Mouse (Mus musculus) bone marrow macrophage, adult 2 months (primary cell): ENCODE results near the gene Amotl1. TPM values are rescaled to one million over a fixed set of nuclear protein-coding genes. Genes with fewer than 3 reads are reported as not detected.
A peak's percentile ranks its signal among the peaks of the same experiment; 100 is the strongest.

Experiments used
- H3K27ac ChIP-seq: 2 replicates; pipeline ENCODE4 v1.5.1; 2012; ENCODE audit warnings: low read depth, low read length; ENCODE audit not compliant: insufficient read depth
- H3K4me1 ChIP-seq: 2 replicates; pipeline ENCODE4 v1.6.1; 2012; ENCODE audit warnings: low read length; ENCODE audit not compliant: control insufficient read depth, insufficient read depth
- H3K4me3 ChIP-seq: 2 replicates; pipeline ENCODE4 v1.5.1; 2012; ENCODE audit warnings: mild to moderate bottlenecking, low read length, moderate library complexity; ENCODE audit not compliant: insufficient read depth
- CTCF ChIP-seq: IDR thresholded peaks from 2 replicates; pipeline ENCODE4 v1.5.1; 2012; ENCODE audit warnings: low read depth, mild to moderate bottlenecking, low read length, moderate library complexity
- POLR2A ChIP-seq: IDR thresholded peaks from 2 replicates; pipeline ENCODE4 v1.6.1; 2012; ENCODE audit warnings: mild to moderate bottlenecking, low read depth, low read length, borderline replicate concordance
- polyA plus RNA-seq: library from polyadenylated mRNA; stranded (reverse); fragments of >200 nt; gene quantifications from 2 replicates; pipeline ENCODE4 v1.2.4, GENCODE M21; 2012; ENCODE audit not compliant: missing spikeins, insufficient read depth, insufficient read length

Gene Amotl1
- polyA plus RNA-seq, 1 experiment = 0.46 TPM

GRCm38 (mm10) chr9:14607464-14607863, 37.4 kb downstream of the Amotl1 start:
- H3K27ac ChIP-seq = no peak overlapping the region
- no peak overlapping the region for H3K4me3 ChIP-seq
- peaks cover 57% of the 10 kb centered on the region for H3K4me1 ChIP-seq
- TF ChIP-seq POLR2A (no peak), CTCF (no peak)

DNA sequence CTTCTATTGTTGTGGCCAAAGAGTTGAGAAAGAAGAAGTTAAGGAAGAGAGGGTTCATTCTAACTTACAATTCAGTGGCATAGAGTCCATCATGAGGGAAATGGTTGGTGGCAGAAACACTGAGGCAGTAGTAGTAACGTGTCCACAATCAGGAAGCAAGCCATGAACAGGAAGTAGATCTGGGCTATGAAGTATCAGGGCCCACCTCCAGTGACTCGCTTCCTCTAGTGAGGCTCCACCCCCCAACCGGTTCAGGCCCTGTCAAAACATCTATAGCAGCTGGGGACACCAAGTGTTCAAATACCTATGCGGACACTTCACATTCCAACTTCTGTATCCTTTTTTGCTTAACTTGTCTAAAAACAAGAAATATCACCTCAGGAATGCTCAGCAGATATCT, 38.9 kb downstream of the Amotl1 start:
- peak overlapping the region; percentile 52 for H3K4me3 ChIP-seq
- peaks cover 45% of the 10 kb centered on the region for H3K4me1 ChIP-seq
- TF ChIP-seq POLR2A (no peak), CTCF (no peak)
- peak overlapping the region; percentile 54 for H3K27ac ChIP-seq

GRCm38 (mm10) chr9:14604363-14604762, 40.5 kb downstream of the Amotl1 start:
- H3K4me1 ChIP-seq = peaks cover 32% of the 10 kb centered on the region
- H3K4me3 ChIP-seq = 0 out of 2 replicates have a peak overlapping the region, but pooled peaks have one; percentile 12
- TF ChIP-seq POLR2A (no peak), CTCF (no peak)
- peak overlapping the region; percentile 54 for H3K27ac ChIP-seq

DNA sequence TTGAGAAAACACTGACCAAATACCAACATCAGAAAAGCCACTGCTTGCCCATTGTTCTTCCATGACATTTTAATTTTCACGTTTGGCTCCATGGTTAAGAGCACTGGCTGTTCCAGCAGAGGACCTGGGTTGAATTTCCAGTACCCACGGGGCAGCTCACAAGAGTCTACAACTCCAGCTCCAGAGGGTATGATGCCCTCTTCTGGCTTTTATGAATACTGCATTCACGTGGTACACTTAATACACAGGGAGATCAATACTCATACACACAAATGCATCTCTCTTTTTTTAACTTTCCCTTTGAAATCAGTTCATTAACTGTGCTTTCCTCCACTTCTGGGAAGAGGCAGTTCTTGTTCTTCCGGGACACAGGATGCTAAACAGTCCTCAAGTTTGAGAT, 41.4 kb downstream of the Amotl1 start:
- no peak for TF ChIP-seq POLR2A
- TF ChIP-seq CTCF = no peak
- Histone ChIP-seq H3K27ac (no peak overlapping the region), H3K4me1 (peaks cover 27% of the 10 kb centered on the region), H3K4me3 (no peak overlapping the region)

- H3K27ac ChIP-seq = no peak overlapping the region
- peaks cover 35% of the 10 kb centered on the region for H3K4me1 ChIP-seq
- TF ChIP-seq CTCF (no peak), POLR2A (no peak)
- H3K4me3 ChIP-seq = no peak overlapping the region
Measured at GRCm38 (mm10) chr9:14599799-14600198, 45.1 kb downstream of the Amotl1 start.

DNA sequence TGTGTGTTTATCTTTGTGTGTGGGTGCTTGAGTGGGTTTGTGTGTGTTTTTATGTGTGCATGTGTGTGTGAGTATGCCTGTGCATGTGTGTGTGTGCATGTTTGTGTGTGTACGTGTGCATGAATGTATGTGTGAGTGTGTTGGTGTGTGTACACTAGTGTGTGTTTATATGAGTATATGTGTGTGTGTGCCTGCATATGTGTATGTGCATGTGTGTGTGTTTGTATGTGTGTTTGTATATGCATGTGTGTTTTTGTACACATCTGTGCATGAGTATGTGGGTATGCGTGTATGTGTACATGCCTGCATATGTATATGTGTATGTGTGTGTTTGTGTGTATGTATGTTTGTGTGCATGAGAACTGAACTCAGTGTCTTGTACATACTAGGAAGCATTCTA, 46.7 kb downstream of the Amotl1 start:
- H3K4me3 ChIP-seq = no peak overlapping the region
- no peak overlapping the region for H3K27ac ChIP-seq
- peaks cover 24% of the 10 kb centered on the region for H3K4me1 ChIP-seq
- TF ChIP-seq CTCF = no peak
- TF ChIP-seq POLR2A = no peak

DNA sequence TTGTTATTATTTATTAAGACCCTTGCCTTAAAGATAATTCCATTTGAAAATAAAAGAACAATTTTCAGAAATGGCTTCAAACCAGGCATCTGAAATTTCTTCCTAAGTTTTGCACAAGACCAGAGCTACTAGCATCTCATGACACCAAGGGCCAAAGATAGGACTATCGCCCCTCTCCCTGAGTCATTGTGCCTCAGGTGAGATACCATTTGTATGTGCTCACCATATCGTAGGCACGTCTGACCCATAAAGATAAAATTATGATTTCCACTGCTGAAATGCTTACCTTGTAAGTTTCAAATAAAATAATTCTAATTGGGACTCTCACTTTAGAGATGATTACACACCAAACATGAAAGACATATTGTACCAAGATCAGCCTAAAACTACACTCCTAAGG, 47.4 kb downstream of the Amotl1 start:
- TF ChIP-seq POLR2A (no peak), CTCF (no peak)
- Histone ChIP-seq H3K4me3 (no peak overlapping the region), H3K27ac (no peak overlapping the region), H3K4me1 (peaks cover 22% of the 10 kb centered on the region)

- Histone ChIP-seq H3K4me1 (peaks cover 22% of the 10 kb centered on the region), H3K4me3 (no peak overlapping the region), H3K27ac (peak overlapping the region; percentile 39)
- TF ChIP-seq CTCF (0 out of 2 replicates have a peak, but pooled peaks have one; percentile 1), POLR2A (no peak)
Measured at GRCm38 (mm10) chr9:14596858-14597257, 48.0 kb downstream of the Amotl1 start.

DNA sequence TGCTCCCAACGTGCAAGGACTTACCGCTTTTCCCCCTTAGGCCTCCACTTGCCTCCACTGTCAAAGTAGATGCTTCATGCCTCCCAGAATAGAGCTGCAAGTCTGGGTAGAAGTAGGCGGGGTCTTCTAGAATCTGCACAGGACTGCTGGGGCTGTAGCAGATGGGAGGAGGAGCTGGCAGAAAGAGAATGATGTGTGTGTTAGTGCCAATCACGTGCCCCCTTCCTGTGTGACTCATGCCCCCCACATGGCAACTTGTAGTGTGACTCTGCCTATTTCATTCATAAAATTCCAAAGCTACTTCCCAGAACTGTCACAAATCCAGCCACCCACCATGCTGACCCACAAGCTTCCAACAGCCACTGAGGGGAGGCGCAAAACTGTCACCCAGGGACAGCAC, 48.4 kb downstream of the Amotl1 start:
- H3K4me3 ChIP-seq = no peak overlapping the region
- no peak for TF ChIP-seq POLR2A
- 0 out of 2 replicates have a peak, but pooled peaks have one; percentile 6 for TF ChIP-seq CTCF
- H3K4me1 ChIP-seq = peaks cover 22% of the 10 kb centered on the region
- peak overlapping the region; percentile 39 for H3K27ac ChIP-seq

GRCm38 (mm10) chr9:14595893-14596292, 49.0 kb downstream of the Amotl1 start:
- TF ChIP-seq CTCF = no peak
- TF ChIP-seq POLR2A = no peak
- H3K27ac ChIP-seq = no peak overlapping the region
- peaks cover 22% of the 10 kb centered on the region for H3K4me1 ChIP-seq
- H3K4me3 ChIP-seq = no peak overlapping the region

DNA sequence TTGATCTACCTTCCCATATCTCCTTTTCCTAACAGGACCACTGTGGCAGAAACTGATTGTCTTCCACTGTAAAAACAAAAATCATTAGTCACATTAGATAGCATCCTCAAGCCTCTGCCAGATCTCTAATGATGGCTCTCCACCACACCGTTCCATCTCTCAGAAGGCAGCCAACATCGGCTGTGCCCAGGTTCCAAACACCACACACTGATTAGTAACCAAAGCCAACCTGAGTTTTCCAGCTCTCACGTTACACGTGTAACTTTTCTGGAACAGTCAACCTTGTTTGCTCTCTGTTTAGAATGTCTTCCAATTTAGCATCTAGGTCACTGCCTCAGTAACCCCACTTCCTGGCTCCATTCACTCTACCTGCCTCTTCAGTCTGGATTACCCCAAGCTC, 51.0 kb downstream of the Amotl1 start:
- no peak overlapping the region for H3K27ac ChIP-seq
- H3K4me1 ChIP-seq = peaks cover 22% of the 10 kb centered on the region
- TF ChIP-seq CTCF (no peak), POLR2A (no peak)
- H3K4me3 ChIP-seq = no peak overlapping the region
